Mouse (Mus musculus) kidney, postnatal 4 days (tissue): ENCODE data around the gene St6galnac3.
"Not testable (repeated sequence)": the region's sequence is repeated elsewhere in the genome, so short reads cannot be mapped to it uniquely, and the experiment has no call there.

Experiments
- DNase-seq, 2 experiments: peaks; one replicate each; pipeline ENCODE4 v3.0.0; 2021; ENCODE audit warnings: mixed read lengths in 2 of 2

The St6galnac3 gene

DNA sequence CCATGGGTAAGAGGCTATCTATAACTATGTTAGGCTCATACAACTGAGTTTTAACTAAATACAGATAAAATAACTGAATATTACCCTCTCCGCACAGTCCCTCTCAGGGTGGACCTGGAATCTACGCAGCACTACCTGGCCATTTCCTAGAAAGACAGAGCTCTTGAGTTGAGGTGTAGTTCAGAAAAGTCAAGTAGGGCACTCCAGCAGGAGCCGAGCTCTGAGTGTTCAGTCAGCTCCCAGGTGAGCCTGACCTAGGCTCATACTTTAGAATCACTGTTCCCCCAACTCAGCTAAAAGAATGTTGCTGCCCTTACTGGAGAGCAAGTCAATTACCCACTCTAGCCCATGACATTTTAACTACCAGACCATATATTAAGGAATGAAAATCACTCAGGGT lies 324.7 kb downstream of the St6galnac3 start:
- DNase-seq, result no peak

DNA sequence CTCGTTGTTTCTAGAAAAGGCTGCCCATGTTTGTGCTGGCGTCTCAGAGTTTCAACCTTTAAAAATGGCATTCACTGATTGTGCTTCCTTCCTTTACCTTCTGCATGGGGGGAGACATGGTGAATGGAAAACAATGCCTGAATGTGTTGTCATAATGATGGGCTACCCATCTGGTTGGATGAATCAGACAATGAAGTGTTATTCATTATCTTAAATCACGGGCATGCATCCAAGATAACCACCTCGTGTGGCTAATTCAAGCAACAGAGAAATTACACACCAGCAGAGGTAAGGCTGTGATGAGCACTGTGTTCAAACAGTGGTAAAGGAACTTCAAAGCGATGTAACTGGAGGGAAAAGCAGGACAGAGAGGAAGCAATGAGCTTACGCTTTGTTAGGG lies 325.4 kb downstream of the St6galnac3 start:
- no peak for DNase-seq

DNA sequence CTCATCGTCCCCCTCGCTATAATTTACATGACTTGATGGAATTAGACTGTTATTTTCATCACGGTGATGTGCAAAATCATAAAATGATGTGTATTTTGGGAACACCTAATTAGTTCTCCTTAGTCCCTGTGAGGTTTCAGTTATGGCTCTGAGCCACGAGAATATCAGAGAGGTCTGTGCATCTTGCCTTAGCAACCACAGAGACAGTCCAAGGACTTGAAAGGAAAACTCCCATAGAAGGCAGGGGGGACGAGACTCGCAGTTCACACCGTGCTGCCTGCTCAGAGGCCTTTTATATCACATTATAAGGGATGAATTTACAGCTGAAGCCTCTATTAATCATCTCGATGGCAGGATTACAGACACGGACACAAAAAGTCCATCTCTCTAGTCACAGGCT lies 327.2 kb downstream of the St6galnac3 start:
- DNase-seq, result no peak

DNA sequence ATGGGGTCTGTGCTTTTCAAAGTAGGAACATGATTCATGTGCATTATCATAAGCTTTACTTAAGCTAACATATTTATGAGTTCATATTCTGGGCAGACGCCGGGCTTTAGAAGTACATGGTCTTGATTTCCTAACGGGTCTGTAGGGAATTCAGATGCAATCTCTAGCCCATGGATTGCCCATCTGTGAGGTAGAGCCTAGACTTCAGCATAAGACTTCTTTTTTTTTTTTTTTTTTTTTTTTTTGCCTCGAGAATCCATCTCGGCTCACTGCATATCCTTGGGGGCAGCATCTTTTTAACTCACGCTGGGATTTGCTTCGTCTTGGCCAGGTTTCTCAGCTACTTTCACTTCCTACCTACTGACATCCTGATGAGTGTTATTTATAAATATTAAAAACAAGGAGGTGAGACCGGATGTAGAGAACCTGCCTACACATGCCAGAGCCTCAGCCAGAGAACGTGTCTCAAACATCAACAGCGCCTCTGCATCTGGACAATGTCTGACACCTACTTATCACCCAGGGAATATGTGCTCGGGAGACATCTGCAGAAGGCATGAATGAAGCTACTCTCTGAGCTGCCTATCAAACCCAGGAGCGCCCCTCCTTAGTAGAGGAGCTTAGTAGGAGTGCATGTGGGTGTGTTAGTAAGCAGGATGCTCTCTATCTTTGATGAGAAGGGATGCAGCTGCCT lies 328.5 kb downstream of the St6galnac3 start:
- no peak for DNase-seq

DNA sequence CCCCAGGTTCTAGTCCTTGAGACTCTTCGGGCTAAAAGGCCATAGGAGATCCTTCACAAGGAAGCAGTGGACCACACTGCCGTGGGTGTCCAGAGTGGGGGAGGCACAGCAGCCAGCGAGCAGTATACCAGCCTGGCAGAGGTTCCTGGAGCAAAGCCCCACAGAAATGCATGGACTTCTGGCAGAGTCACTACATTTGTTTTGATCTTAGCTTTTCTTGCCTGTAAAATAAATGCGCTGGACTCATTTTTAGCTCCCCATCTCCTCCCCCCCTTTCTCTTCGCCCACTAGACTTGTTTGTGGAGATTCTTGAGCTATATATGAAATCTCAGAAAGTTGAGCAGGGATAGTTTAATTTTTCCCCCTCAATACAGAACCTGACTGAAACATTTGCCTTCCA lies 329.6 kb downstream of the St6galnac3 start:
- DNase-seq, result no peak

DNA sequence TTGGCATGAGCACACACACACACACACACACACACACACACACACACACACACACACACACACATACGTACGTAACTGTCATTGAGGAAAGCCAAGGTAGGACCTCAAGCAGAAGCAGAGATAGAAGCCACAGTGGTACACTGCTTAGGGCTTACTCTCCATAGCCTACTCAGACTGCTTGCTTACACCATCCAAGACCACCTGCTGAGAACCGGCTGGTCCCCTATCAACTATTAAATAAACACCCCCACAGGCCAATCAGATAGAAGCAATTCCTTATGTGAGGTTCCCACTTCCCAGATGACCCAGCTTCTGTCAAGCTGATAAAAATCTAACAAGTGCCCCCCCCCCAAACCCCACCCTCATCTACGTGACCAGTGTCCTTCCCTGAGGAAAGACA lies 330.2 kb downstream of the St6galnac3 start:
- no peak for DNase-seq

DNA sequence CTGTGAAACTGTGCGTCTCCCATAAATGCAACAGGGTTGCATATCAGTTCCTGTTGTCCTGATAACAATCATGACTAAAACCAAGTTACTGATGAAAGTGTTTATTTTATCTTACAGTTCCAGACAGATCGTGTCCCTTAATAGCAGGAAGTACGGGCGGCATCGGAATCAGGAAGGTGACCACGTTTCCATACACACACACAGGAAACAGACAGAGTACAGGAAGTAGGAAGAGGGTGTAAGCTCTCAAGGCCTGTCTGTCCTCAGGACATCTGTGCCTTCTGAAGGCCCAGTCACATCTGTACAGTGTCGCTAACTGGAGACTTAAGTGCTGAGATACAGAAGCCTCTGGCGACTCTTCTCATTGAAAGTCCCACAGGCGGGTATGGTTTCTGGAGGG lies 330.8 kb downstream of the St6galnac3 start:
- DNase-seq, result no peak

DNA sequence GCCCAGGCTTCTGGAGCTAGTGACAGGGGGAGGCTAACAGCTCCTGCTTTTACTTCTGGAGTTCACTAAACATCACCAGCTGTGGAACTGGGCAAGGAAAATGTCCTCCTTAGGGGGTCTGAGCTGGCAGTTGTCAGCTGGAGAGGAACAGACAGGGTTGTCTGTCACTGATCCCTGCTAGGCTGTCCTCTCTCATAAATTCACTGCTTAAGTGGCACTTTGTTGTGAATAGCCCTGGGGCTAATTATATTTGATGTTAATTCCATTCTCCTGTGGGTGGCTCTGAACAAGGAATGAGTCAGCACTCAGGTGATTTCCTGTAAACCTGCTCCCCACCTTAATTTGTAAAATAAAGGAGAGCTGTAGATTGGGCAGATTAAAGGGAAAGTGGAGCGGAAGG lies 333.5 kb downstream of the St6galnac3 start:
- DNase-seq, result not testable (repeated sequence)

DNA sequence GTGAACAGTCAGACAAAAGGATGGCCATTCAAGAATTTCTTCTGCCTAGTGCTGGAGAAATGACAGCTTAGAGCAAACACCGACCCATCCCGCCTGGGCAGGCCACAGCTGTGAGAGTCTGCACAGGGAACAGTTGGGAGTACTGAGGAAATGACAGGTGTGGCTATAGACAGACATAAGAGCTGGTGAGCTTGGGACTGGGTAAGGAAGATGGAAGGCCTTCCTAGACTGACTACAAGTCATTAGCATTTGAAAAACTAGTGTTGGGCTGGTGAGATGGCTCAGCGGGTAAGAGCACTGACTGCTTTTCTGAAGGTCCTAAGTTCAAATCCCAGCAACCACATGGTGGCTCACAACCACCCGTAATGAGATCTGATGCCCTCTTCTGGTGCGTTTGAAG lies 340.3 kb downstream of the St6galnac3 start:
- DNase-seq, result not testable (repeated sequence)

DNA sequence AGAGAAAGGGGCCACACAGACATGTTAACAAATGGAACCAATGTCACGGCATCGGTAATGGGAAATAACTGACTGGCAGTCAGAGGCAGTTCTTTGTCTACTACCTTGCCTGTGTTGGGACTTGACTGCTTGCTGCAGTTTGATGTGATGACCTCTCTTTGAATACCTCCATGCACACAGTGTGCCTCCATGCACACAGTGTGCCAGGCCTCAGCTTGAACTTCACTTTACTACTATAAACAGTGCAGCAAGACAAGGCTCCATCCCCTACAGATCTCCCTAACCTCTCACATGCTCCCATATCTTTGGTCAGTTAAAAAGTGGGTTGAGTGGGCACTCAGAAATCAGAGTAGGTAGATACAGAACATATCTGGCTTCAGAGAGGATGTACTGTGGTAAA lies 341.3 kb downstream of the St6galnac3 start:
- no peak for DNase-seq

DNA sequence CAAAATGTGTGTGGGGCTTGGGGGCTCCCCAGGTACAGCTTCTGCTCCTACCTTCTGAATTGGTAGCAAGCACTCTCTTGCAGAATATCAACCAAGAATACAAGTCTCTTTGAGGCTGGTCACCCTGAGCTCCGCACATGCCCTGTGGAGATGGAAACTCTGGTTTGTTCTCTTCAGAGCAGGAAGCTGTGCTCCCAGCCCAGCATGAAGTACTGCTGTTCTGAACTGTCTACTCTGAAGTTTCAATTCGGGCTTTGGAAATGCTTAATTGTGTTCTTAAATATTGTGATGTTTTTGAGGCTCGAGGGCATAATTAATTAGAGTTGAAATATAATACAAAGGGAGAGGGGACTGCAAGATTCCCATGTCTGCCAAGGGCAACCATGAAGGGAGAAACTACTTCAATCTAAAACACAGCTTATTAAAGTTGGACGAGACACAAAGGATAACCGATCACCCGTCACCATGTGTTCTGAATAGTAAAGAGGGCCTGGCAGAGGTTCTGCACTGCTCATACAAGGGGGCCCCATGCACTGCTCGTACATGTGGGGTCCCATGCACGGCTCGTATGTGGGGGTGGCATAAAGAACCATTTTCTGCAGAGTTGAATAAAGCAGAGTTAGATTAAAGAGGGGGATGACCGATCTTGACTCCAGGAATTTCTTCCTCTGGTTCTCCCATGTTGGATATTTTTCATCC lies 359.8 kb downstream of the St6galnac3 start:
- DNase-seq, result no peak

DNA sequence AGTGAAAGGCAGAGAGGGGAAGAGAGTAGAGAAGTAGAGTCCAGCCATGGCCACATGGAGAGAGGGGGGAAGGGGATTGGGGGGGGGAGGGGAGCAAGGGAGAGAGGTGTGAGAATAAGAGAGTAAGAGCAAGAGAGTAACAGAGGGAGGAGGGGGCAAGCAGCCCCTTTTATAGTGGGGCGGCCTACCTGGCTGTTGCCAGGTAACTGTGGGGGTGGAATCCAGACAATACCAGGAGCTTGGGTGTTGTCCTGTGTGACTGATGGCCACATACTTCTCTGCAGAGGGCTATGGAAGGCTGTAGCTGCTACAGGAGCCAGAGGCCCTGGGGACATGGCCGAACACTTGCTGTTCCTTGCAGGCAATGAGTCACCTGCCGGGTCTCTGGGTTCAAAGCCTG lies 360.6 kb downstream of the St6galnac3 start:
- DNase-seq, result no peak

DNA sequence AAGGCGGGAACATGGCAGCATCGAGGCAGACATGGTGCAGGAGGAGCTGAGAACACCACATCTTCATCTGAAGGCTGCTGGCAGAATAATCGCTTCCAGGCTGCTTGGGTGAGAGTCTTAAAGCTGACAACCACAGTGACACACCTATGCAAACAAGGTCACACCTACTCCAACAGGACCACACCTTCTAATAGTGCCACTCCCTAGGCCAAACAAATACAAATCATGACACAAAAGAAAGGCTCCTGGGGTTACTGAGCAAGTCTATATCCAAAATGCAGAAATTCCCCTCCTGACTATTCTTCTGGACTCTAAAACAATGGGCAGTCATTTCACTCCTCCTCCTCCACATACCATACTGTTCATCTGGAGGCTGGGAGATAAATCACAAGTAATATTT lies 365.0 kb downstream of the St6galnac3 start:
- DNase-seq, result no peak

DNA sequence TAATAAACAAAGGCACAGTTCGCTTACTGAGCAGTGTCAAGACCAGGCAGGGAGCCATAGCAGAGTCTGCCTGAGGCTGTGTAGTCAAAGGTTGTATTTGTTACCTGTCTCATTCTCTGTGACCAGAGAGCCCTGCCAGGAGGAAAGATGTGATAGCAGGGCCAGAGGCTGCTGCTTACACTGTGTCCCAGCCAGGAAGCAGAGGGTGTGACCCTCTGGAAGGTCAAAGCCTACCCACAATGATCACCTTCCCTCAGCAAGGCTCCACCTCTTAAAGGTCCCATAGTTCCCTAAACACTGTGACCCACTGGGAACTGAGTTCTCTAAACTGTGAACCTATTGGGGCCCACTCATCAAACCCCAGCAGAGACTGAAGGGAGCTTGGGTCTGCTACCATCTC lies 368.9 kb downstream of the St6galnac3 start:
- DNase-seq, result no peak

DNA sequence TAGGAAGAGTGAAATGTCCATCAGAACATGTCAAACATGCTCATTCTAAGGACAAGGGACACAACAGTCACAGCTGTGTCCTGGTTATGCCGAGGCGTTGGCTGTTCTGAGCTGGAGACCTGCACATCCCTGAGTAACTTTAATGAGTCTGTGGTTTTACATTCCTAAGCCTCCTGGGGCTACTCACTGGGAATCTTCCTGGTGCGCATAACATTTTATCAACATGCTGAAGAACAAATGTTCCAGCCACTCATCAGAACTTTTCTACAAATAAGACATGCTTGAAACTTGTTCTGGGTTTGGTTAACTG lies 370.0 kb downstream of the St6galnac3 start:
- no peak for DNase-seq

DNA sequence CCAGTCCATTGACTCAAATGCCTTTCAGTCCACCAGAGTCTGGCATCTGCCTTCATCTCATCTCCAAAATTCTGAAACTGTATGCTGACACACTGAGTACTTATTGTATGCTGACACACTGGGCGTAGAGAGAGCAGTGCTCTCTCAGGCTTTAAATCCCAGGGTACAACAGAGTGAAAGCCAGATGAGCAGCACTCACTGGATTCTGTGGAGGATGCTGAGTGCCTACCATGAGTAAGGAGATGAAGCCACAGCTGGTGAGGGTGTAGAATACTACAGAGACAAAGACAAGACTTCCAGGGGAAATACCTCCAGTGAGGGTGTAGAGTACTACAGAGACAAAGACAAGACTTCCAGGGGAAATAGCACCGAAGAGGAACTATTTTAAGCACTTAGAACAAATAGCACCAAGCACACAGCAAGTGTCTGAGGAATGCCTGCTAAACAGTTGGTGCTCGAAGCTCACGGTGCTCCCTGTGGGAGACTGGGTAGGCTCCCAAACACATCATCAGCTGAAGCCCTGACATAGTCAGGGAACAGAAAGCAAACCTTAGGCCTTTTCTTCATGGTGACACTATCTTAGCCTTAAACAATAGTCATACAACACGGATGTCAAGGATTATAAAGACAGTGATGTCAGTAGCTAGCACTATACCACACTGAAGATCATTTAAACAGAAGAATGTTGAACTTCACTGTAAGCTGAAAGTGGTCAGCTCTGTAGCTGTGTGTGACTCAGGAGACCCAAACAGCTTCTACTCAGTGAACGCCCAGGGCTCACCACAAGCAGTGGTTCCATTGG lies 370.6 kb downstream of the St6galnac3 start:
- no peak for DNase-seq

DNA sequence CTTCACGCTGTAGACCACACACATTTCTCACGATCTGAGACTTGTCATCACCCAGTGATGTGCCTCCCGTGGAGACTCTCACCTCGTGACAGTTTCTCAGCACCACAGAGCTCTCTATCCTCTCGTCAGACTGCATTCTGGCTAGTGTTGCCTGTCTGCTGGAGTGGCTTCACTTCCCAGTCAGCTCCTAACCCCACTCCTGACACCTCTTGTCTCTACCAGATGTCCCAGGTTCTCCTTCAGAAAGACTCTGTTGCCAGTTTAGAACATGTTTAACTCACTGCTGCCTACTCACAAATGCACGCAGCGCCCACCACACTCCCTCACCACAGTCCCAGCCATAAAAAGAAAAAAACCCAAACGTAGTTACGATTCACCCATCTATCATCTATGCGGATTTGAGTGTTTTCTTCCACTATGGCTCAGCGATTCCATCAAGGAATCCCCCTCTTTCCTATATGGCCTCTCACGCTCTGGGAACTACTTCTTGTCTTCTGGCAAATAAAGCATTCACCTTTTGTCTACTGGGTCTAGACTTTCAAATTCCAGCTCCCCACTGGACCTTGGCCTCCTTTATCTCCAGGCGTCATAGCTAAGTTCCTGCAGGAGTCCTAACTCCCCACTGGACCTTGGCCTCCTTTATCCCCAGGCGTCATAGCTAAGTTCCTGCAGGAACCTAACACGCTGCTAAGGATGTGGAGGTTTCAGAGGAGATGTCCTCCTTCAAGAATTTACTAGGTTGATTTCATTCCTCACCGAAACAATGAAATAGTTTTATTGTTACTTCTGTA lies 371.5 kb downstream of the St6galnac3 start:
- DNase-seq, result no peak

DNA sequence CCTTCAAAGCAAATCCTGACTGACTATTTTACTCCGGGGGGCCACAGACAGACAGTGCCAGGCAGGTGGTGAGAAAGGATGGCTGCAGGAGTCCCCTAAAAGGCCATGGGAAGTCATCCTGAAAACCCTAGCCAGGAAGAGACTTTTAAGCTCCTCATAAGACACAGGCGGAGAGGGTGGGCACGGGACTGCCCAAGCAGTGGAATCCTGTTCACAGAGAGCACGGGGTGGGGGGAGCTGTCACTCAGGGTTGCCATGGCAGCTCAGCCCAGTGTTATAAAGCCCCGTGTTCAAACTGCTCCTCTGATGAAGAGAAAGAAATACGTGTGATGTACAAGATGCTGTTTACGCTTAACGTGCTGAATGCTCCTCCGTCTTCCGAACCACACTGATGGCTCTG lies 375.0 kb downstream of the St6galnac3 start:
- DNase-seq, result no peak

DNA sequence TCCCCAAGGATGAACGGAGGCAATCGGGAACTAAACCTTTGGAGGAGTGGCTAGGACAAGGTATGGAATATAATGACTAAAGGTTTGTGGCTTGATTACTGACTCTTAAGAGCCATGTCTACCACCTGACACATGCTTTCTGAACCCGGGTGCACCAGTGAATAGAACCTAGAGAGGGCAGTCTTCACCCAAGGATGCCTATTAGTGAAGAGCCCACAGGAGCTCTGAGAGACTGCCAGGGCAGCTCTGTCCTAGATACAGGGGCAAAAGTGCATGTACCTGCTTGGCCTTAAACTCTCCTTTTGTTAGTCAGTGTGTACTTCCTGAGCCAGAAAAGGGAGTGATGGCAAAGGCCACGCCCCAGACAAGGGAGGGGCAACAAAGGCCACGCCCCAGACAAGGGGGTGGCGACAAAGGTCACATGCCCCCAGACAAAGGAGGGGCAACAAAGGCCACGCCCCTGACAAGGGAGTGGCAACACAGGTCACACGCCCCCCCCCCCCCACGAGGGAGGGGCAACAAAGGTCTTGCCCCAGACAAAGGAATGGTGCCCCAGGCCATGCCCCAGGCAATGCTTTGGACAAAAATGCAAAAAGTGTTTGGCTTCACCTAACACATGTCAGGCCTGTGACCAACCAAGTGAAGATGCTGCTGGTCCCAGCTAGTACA lies 376.0 kb downstream of the St6galnac3 start:
- no peak for DNase-seq

DNA sequence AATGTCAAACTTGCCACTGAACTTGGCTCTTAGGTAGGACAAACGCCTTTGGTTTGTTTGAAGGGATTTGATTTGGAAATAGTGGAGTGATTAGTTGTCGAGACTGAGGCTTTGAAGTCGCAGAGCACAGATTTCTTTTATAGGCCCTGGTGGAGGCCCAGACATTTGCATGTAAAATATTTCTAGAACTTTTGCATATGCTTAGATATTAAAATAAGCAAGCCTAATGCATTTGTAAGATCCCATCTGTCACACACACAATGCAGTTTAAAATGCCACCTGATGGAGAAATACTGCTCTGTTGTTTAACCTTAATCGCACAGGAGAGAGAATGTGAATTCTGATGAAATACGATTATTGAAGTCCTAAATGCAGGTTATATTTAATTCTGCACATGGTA lies 380.0 kb downstream of the St6galnac3 start:
- DNase-seq, result no peak

DNA sequence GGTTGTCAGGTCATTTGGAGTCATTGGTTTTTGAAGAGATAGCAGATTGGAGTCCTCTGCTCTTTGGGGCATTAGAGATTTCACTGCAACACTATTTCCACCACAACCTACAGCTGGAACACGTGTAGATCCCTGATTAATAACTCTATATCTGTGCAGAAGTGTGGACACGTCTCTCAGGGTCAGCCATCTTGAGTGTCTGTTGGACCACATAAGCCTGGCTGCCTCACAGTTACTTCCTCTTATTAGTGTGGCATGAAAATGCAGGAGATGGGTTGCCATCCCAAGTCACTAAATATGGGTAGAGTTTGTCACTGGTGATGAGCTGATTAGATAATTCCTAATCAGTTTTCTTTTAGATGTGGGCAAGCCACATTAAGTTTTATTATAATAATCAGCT lies 385.0 kb downstream of the St6galnac3 start:
- no peak for DNase-seq

DNA sequence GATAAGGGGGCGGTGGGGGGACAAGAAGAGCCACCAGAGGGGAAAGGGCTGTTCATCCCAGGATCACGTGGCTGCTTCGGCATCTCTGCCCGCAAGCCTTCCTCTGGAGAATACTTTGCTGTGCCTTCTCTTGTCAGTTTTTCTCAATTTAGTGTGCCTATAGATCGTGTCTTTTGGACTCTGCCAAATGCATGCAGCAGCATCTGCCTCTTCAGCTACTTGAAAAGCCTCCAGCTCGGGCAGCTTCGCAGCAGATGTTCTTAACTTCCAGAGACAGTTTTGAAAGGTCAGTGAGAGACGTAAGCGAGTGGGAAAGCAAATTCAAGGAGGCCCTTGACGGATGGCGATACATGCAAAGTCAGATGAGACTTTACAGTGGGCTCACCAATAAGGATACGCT lies 385.9 kb downstream of the St6galnac3 start:
- no peak for DNase-seq

DNA sequence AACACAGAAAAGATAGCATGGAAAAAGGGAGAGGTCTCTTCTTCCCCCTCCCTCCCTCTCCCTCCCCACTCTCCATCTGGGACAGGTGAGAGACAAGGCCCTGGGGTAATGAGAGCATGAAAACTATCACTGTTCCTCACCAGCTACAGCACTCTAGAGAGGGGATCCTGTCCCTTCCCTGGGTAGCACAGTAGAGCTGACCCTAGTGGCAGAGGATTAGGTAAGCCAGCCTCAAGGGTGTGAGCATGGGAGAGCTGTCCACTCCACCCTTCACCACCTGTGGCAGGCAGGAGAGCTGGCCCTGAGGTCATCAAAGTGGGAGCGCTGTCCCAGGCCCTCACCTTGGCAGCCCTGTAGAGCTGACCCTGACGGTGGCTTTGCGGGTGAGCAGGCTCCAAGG lies 387.2 kb downstream of the St6galnac3 start:
- no peak for DNase-seq
